Mouse (Mus musculus): ENCODE measurements around the gene Olfr1510.
"Not testable (repeated sequence)": the region's sequence is repeated elsewhere in the genome, so short reads cannot be mapped to it uniquely, and the experiment has no call there.

The Olfr1510 gene

DNA sequence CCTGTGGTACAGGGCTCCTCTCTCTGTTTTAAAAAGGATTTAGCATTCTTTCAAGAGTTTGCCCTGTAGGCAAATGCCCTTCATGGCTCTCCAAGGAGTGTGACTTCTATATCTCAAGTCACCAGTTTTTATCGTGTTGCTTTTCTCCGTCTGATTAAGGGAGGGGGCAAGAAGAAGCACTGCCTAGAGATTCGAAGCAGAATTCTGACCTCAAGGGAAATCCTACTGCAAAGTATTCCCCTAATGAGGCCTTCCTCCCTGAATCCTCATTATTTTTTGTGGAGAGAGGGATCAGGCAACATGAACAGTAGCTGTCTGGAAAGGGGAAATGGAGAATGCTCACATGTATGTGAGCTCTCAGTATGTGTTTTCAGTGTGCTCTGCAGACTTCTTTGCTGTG lies at the start of gene Olfr1510:
Gene Olfr1510 (minus strand): TSS at position 101 of the 400 bp plus-strand sequence.
- no peak for DNase-seq (ENCODE audit: low spot score in 2 of 2)

DNA sequence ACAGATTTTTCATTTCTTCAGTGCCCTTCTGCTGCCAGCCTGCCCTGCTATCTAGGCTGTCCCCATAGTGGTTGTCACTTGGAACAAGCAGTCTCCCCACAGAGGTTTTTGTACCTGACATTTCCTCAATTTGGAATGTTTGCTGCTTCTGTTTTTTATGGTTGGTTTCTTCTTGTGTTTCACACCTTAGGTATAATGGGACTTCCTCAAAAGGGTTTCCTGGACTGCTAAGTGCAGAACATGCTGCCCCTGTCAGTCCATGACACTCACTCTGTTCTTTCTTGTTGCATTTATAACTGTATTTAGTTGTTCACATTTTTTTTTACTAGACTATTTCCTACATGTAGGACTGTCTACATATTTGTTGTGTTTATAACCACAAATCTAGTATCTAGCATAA lies 47.8 kb upstream of the Olfr1510 start:
- no peak for DNase-seq (ENCODE audit: low spot score in 2 of 2)

DNA sequence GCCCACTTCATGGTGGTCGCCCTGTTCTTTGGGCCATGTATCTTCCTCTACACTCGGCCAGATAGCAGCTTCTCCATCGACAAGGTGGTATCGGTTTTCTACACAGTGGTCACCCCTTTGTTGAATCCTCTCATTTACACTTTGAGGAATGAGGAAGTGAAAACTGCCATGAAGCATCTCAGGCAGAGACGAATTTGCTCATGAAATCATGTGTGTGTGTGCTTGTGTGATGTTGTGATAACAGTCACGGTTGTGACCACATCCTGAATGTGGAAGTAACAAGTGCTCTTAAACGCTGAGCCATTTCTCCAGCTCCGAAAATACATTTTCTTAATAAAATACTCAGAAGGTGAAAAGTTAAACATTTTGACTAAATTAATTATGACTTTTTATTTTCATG lies 37.0 kb upstream of the Olfr1510 start:
- no peak for DNase-seq (ENCODE audit: low spot score in 2 of 2)

DNA sequence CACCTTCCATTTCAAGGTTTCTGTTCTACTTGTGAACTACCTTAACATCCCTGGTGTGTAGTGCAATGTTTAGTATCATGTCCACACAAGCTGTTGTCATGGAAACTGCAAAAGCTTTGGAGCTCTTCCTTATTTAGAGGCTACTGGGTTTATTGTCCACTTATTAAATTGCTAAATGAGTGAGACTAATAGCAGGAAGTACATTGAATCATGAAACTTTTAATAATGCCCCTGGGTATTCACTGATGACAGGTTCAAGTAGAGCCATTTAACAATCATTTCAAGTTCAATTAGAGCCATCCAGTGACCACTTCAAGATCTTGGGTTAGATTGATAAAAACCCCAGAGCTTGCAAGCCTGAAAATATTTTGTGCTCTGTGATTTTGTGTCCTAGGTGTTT lies 28.5 kb upstream of the Olfr1510 start, which contains the start of gene Olfr1509:
Gene Olfr1509 (plus strand): TSS at position 301 of the 400 bp plus-strand sequence.
- DNase-seq (ENCODE audit: low spot score in 2 of 2): no peak

DNA sequence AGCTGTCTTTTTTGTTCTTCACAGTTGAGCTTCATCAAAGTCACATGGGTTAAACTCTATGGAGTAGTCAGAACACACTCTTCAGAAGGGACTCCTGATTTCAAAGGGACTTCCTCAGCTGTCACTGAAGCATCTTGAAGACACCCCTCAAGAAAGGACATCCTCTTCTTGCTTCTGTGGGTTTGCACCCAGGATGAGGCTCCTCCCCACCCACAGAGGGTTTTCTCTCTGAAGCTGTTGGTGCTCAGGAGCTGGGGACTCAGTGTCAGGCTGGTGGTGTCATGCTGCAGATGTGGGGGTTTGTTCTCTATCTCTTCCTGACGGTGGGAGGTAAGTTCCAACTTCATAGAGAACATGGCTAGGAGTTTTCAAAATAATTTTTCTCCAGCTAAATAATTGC lies 13.5 kb upstream of the Olfr1510 start:
- DNase-seq (ENCODE audit: low spot score in 2 of 2): no peak

DNA sequence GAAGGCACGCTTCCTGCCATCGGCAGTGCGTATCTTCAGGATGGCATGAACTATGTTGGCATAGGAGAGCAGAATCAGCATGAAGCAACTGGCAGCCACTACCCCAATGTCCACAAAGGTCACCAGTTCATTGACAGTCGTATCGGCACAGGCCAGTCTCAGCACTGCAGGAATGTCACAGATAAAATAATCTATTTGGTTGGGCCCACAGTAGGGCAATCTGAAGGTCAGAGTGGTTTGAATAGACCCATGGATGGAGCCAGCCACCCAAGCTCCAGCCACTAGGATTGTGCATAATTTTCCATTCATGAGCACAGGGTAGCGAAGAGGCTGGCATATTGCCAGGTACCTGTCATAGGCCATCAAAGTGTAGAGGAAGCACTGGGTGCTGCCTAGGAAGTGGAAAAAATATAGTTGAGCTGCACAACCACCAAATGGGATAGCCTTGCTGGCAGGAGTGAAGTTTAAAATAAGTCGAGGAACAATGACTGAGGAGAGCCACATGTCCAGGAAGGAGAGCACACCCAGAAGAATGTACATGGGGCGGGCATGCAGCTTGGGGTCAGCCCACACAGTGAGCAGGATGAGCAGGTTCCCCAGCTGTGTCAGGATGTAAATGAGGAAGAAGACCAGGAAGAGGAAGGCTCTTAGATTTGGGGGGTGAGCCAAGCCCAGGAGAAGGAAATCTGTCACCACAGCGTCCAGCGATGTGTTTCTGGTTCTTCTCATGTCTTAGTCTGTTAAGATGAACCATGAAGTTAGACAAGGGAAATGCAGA lies 3.8 kb downstream of the Olfr1510 start:
- DNase-seq (ENCODE audit: low spot score in 2 of 2): not testable (repeated sequence)

DNA sequence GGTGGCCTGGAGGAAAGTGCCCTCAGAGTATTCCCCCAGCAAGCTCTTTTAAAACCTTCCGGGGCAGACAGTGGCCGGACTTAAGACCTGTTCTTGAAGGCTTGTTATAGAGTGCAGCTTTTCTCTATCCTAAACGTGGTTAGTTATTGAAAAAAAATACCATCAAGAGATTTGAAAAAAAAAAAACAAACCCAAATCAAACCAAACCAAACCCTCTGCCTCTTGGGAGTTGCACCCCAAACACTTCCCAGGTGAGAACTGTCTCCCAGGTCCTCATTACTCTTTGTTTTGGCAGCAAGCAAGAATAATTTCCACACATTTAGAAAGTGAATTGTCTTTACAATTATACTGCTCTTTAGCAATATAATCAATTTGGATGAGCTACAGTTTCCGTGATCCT lies 16.9 kb downstream of the Olfr1510 start, which contains the start of gene Olfr1511:
Gene Olfr1511 (minus strand): TSS at position 101 of the 400 bp plus-strand sequence.
- DNase-seq (ENCODE audit: low spot score in 2 of 2): no peak

DNA sequence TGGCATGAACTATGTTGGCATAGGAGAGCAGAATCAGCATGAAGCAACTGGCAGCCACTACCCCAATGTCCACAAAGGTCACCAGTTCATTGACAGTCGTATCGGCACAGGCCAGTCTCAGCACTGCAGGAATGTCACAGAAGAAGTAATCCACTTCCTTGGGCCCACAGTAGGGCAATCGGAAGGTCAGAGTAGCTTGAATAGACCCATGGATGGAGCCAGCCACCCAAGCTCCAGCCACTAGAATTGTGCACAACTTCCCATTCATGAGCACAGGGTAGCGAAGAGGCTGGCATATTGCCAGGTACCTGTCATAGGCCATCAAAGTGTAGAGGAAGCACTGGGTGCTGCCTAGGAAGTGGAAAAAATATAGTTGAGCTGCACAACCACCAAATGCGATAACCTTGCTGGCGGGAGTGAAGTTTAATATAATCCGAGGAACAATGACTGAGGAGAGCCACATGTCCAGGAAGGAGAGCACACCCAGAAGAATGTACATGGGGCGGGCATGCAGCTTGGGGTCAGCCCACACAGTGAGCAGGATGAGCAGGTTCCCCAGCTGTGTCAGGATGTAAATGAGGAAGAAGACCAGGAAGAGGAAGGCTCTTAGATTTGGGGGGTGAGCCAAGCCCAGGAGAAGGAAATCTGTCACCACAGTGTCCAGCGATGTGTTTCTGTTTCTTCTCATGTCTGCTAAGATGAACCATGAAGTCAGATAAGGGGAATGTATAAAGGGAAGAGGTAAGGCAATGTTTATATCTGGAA lies 23.9 kb downstream of the Olfr1510 start:
- DNase-seq (ENCODE audit: low spot score in 2 of 2): not testable (repeated sequence)

DNA sequence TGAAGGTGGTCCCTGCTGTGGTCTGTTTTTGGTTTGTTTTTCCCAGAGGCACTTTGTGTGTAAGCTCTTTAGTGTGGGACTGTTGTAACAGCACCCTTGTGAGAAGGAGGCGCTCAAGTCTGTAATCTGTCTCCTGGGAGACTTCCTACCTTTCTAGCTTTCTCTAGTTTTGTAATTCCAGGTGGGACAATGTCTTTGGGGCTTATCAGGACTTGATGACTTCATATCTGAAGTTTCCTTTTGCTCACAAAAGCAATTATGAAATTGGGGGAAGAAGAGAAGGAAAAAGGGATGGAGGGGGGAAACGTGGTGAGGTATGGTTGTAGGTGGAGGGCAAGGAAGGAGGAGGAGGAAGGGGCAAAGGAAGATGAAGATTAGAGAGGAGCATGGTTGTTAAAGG lies 35.1 kb downstream of the Olfr1510 start, which contains the start of gene Olfr1512:
Gene Olfr1512 (minus strand): TSS at position 101 of the 400 bp plus-strand sequence.
- no peak for DNase-seq (ENCODE audit: low spot score in 2 of 2)

DNA sequence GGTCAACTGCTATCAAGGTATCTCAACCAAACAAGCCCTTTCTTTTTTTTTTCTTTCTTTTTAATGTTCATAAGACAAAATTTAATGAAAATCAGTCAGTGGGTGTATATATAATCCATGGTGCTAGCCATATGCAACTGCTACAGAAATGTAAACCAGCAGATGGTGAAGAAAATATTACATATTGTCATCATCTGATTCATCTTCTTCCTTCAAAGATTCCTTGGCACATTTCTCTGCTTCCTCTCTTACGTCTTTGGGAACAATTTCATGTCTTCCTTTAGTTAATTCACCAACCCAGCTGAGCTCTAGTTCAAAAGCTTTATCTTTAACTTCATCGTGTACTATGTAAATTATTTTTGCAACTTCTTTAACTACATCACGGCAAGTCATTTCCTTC lies 45.4 kb downstream of the Olfr1510 start:
- DNase-seq (ENCODE audit: low spot score in 2 of 2): no peak

Measured in left cerebral cortex, adult 9 months (tissue).